18 mouse cellular contexts compared by ENCODE assay signal in genomic region chr2:127787226-127787625, GRCm38 (mm10). TPM values are rescaled to one million over a fixed set of nuclear protein-coding genes. Genes with fewer than 3 reads are reported as not detected.
"Had no signal": no experiment of that assay in that cellular context is flagged by ENCODE, and none has a peak within 500 bp of the region (broad histone marks: within the 10 kb centered on the region; RNA-seq: fewer than 3 reads in every experiment).

No protein-coding gene starts in this region.

- H3K27ac ChIP-seq: liver, embryonic 15.5 days; lung, embryonic 15.5 days; macrophage; midbrain, embryonic 13.5 days; midbrain, embryonic 15.5 days; neural tube, embryonic 12.5 days; stomach, embryonic 15.5 days; stomach, postnatal 0 days had no signal

- H3K27me3 ChIP-seq: liver, embryonic 15.5 days; lung, embryonic 15.5 days; midbrain, embryonic 13.5 days; midbrain, embryonic 15.5 days; neural tube, embryonic 12.5 days; stomach, embryonic 15.5 days had no signal

- ATAC-seq: liver, postnatal 0 days; lung, postnatal 0 days; midbrain, embryonic 13.5 days; midbrain, embryonic 15.5 days had no signal

- H3K9ac ChIP-seq: liver, embryonic 15.5 days; liver, postnatal 0 days; lung, embryonic 15.5 days; midbrain, embryonic 13.5 days; midbrain, embryonic 15.5 days; neural tube, embryonic 12.5 days; stomach, embryonic 15.5 days had no signal

- H3K4me3 ChIP-seq: liver, embryonic 15.5 days; lung, embryonic 15.5 days; megakaryocyte, embryonic 14.5 days; midbrain, embryonic 15.5 days; neural tube, embryonic 12.5 days; stomach, embryonic 15.5 days had no signal

- H3K9me3 ChIP-seq: liver, embryonic 15.5 days; lung, embryonic 15.5 days; megakaryocyte, embryonic 14.5 days; midbrain, embryonic 13.5 days; midbrain, embryonic 15.5 days; neural tube, embryonic 12.5 days; stomach, embryonic 15.5 days had no signal

- H3K4me2 ChIP-seq: lung, embryonic 15.5 days; stomach, embryonic 15.5 days had no signal

- DNase-seq: liver, postnatal 0 days; lung, adult 2 months; lung, postnatal 14 days; lung, postnatal 36 days; right cerebral cortex, postnatal 14 days; thymus, adult 2 months; thymus, postnatal 25 days; thymus, postnatal 4 days had no signal

- H3K36me3 ChIP-seq: liver, embryonic 15.5 days; lung, embryonic 15.5 days; midbrain, embryonic 13.5 days; midbrain, embryonic 15.5 days; neural tube, embryonic 12.5 days; stomach, embryonic 15.5 days had no signal

RNA-seq across cellular contexts. Expression of gene Acoxl, which starts 51.5 kb away (rescaled TPM):
- polyA plus RNA-seq: liver, embryonic 15.5 days; macrophage; neural tube, embryonic 12.5 days had no signal

RNA-seq across cellular contexts. Expression of gene Mall, which starts 57.5 kb away (rescaled TPM):
- polyA plus RNA-seq: macrophage had no signal
